Mouse (Mus musculus) neural tube, embryonic 12.5 days (tissue): ENCODE results near the gene Jpt1. TPM values are rescaled to one million over a fixed set of nuclear protein-coding genes. Genes with fewer than 3 reads are reported as not detected.

Source experiments
- ATAC-seq: fragments of 200-750 bp; cut with Nextera tagmentation; 2 replicates; pipeline ENCODE4 v1.8.0; 2017; ENCODE audit warnings: low read depth, mild to moderate bottlenecking, moderate TSS enrichment, moderate library complexity; ENCODE audit not compliant: low FRiP score
- H3K27ac ChIP-seq: fragments of 300-500 bp; sonication (generic); 2 replicates; pipeline ENCODE4 v1.5.1; 2016
- H3K27me3 ChIP-seq: fragments of 300-500 bp; sonication (generic); replicated peaks from 2 replicates; pipeline ENCODE4 v1.6.1; 2016; ENCODE audit warnings: mild to moderate bottlenecking
- H3K36me3 ChIP-seq: fragments of 300-500 bp; sonication (generic); 2 replicates; pipeline ENCODE4 v1.6.1; 2016; ENCODE audit warnings: mild to moderate bottlenecking
- H3K4me1 ChIP-seq: fragments of 300-500 bp; sonication (generic); 2 replicates; pipeline ENCODE4 v1.6.1; 2016
- H3K4me2 ChIP-seq: fragments of 300-500 bp; sonication (generic); replicated peaks from 2 replicates; pipeline ENCODE4 v1.6.1; 2016; ENCODE audit warnings: mild to moderate bottlenecking
- H3K4me3 ChIP-seq: fragments of 300-500 bp; sonication (generic); 2 replicates; pipeline ENCODE4 v1.5.1; 2016
- H3K9ac ChIP-seq: fragments of 300-500 bp; sonication (generic); 2 replicates; pipeline ENCODE4 v1.6.1; 2016; ENCODE audit warnings: mild to moderate bottlenecking
- H3K9me3 ChIP-seq: fragments of 300-500 bp; sonication (generic); 2 replicates; pipeline ENCODE4 v1.6.1; 2016; ENCODE audit warnings: mild to moderate bottlenecking
- WGBS: fragments of 180-500 bp; shearing (Covaris S2); methylation state at CpG from one replicate; pipeline ENCODE4 v1.1.7; 2016; 5-methylcytosine and 5-hydroxymethylcytosine counted together
- polyA plus RNA-seq: library from polyadenylated mRNA; unstranded; fragments of >200 nt; fragmentation: Nextera tagmentation; extraction: Ambion mirVana; gene quantifications from 2 replicates; pipeline ENCODE4 v1.2.1, GENCODE M21; 2016

The Jpt1 gene
- polyA plus RNA-seq, 1 experiment from 2014 or later = 999 TPM

DNA sequence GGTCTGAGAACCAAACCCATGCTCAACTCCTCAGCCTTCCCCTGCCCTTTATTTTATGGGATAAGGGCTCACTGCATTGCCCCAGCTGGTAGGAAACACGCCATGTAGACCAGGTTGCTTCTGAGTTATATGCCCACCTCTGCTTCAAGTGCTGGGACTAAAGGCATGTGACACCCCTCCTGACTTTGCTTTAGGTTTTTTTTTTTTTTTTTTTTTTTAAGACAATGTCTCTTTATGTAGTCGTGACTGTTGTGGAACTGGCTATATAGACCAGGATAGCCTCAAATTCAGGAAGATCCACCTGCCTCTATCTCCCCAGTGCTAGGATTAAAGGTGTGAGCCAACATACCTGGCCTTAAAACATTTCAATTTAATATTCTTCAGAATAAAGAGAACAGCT lies 8.5 kb upstream of the Jpt1 start:
- Histone ChIP-seq H3K9ac (no peak overlapping the region), H3K4me3 (no peak overlapping the region), H3K36me3 (peaks cover 44% of the 10 kb centered on the region), H3K27me3 (no peaks in the 10 kb centered on the region), H3K27ac (no peak overlapping the region), H3K9me3 (no peaks in the 10 kb centered on the region), H3K4me1 (no peaks in the 10 kb centered on the region), H3K4me2 (no peak overlapping the region)
- no peak for ATAC-seq
- 70% methylated on average over 2 of the region's 2 CpGs for WGBS

DNA sequence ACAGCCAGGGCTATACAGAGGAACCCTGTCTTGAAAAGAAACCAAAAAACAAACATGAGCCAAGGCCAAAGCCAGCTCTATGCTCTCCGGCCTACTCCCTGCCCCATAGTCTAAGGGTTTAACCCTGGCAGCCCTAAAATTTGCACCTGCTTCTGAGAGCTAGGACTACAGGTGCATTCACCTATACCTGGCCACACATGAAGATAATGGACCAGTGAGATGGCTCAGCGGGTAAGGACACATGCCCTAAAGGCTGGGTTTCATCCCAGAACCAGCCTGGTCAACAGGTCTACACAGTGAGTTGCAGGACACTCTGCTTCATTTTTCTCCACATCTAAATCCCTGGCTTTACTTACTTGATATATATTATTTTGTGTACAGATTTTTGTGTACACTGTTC lies 8.1 kb upstream of the Jpt1 start:
- no peaks in the 10 kb centered on the region for H3K9me3 ChIP-seq
- no peaks in the 10 kb centered on the region for H3K4me1 ChIP-seq
- H3K27me3 ChIP-seq = no peaks in the 10 kb centered on the region
- no peak for ATAC-seq
- no peak overlapping the region for H3K27ac ChIP-seq
- H3K36me3 ChIP-seq = peaks cover 40% of the 10 kb centered on the region
- no peak overlapping the region for H3K9ac ChIP-seq
- 85% methylated on average over 2 of the region's 2 CpGs for WGBS
- H3K4me3 ChIP-seq = no peak overlapping the region
- no peak overlapping the region for H3K4me2 ChIP-seq

DNA sequence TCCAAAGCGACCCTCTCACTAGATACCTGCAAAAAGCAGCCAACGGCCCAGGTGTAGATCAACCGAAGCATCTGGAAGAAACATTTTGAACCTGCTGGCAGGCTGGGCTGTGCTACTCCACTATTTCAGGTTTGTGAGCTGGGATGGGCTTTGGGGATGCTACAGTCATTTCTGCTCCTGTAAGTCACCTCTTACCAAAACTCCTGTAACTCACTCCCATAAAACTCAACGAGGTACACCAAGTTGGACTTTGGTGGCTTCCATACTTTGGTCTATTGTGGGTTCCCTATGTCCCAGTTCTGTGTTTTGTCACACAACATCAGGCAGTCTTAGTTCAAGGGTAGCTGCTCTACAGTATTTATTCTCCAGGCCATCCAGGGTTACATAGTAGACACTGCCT lies 6.9 kb upstream of the Jpt1 start:
- no peaks in the 10 kb centered on the region for H3K27me3 ChIP-seq
- H3K4me3 ChIP-seq = no peak overlapping the region
- no peak for ATAC-seq
- peaks cover 29% of the 10 kb centered on the region for H3K36me3 ChIP-seq
- H3K27ac ChIP-seq = no peak overlapping the region
- no peaks in the 10 kb centered on the region for H3K9me3 ChIP-seq
- 83% methylated on average over 4 of the region's 4 CpGs for WGBS
- no peaks in the 10 kb centered on the region for H3K4me1 ChIP-seq
- H3K9ac ChIP-seq = no peak overlapping the region
- H3K4me2 ChIP-seq = no peak overlapping the region

DNA sequence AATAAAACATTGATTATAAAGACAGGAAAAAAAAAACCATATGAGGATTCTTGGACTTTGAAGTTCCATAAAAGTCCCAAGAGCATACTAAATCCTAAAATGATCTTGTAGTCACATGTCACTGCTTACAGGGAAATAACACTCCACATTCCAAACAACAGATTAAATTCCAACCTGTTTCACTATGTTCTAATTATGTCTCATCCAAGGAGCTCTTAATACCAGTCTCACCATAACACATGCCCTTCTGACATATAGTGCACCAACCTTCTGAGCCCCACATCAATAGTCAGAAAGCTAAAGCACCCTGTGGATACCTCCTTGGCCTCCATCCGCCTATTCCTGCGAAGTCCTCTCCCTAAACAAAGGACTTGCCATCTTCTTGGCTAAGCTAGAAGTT lies 6.0 kb upstream of the Jpt1 start:
- Histone ChIP-seq H3K27ac (no peak overlapping the region), H3K9ac (no peak overlapping the region), H3K9me3 (no peaks in the 10 kb centered on the region), H3K4me2 (no peak overlapping the region), H3K4me1 (no peaks in the 10 kb centered on the region), H3K36me3 (peaks cover 22% of the 10 kb centered on the region), H3K27me3 (no peaks in the 10 kb centered on the region), H3K4me3 (no peak overlapping the region)
- 79% methylated on average over 2 of the region's 2 CpGs for WGBS
- ATAC-seq = no peak

DNA sequence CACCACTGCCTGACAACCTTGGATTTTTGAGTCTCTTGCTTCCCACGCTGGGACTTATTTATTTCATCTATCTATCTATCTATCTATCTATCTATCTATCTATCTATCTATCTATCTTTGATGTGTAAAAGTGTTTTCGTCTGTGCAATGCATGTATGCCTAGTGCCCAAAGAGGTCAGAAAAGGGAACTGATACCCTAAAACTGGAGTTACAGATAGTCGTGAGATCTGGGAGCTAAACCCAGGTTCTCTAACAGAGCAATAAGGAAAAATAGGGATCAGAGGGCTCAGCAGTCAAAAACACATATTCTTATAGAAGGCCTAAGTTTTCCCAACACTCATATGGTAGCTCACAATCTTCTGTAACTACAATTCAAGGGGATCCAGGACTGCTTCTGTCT lies 5.4 kb upstream of the Jpt1 start:
- H3K9ac ChIP-seq = no peak overlapping the region
- no peak overlapping the region for H3K4me2 ChIP-seq
- H3K4me1 ChIP-seq = no peaks in the 10 kb centered on the region
- WGBS = 92% methylated on average over 3 of the region's 3 CpGs
- no peak for ATAC-seq
- no peak overlapping the region for H3K27ac ChIP-seq
- peaks cover 16% of the 10 kb centered on the region for H3K36me3 ChIP-seq
- no peak overlapping the region for H3K4me3 ChIP-seq
- no peaks in the 10 kb centered on the region for H3K27me3 ChIP-seq
- no peaks in the 10 kb centered on the region for H3K9me3 ChIP-seq

DNA sequence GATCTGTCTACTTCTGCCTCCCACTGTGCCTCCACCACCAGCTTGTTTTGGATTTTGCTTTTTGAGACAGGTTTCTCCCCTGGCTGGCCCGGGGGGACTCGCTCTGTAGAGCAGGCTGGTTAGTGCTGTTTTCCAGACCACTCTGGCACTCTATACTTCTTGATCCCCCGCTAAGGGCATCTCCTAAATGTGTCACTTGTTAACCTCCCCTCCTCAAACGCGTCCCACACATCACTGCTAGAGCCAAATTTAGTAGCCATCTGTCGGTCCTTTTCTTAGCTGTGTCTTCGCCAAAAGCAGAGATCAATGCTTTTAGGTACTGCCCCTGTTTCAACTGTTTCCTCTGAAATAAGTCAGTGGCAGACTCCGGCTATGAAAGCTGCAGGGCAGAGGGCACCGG lies 4.5 kb upstream of the Jpt1 start:
- no peaks in the 10 kb centered on the region for H3K27me3 ChIP-seq

DNA sequence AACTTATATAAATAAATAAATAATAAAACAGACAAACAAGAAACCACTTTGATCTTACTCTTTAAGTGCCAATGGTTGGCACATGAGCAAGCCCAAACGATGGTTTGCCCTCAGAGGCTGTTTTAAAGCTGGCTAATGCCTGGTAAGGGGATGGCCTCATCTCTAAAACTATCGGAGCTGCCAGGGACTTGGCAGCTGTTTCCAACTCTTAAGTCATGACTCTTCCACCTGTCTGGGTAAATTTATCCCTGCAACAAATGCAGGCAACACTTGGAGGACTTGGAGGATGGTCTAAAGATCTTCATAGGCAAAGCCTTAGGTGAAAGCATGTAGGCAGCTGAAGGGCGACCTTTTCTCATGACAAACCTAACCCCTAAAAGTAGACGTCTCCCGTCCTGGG lies 2.8 kb upstream of the Jpt1 start:
- Histone ChIP-seq H3K36me3 (peaks cover under 1% of the 10 kb centered on the region; the same call in 1 of the 2 replicates), H3K9me3 (no peaks in the 10 kb centered on the region), H3K4me1 (peaks cover 10% of the 10 kb centered on the region), H3K27me3 (no peaks in the 10 kb centered on the region), H3K9ac (no peak overlapping the region), H3K4me3 (no peak overlapping the region), H3K4me2 (no peak overlapping the region), H3K27ac (no peak overlapping the region)
- ATAC-seq = no peak
- WGBS = 85% methylated on average over 5 of the region's 5 CpGs

More for the DNA sequence above, 4.5 kb upstream of the Jpt1 start:
- no peak for ATAC-seq
- no peak overlapping the region for H3K4me3 ChIP-seq
- H3K9me3 ChIP-seq = no peaks in the 10 kb centered on the region
- no peak overlapping the region for H3K9ac ChIP-seq
- H3K36me3 ChIP-seq = peaks cover 10% of the 10 kb centered on the region
- 74% methylated on average over 9 of the region's 9 CpGs for whole genome bisulfite sequencing
- no peak overlapping the region for H3K27ac ChIP-seq
- H3K4me1 ChIP-seq = no peaks in the 10 kb centered on the region
- H3K4me2 ChIP-seq = no peak overlapping the region

DNA sequence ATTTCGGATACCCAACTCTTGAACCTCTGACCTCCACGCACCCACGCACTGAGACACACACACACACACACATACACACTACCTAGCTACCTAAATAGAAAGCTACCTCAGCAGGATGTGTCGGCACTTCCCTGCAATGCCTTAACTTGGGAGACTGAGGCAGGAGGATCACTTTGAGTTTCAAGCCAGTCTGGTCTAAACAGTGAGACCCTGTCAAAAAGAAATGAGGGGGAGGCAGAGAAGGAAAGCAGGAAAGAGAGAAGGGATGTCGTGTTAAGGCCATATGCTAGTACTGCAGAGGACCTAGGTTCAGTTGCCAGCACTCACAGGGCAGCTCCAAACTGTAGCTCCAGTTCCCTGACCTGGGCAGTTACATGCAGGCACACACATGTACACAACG lies 834 bp upstream of the Jpt1 start:
- no peaks in the 10 kb centered on the region for H3K36me3 ChIP-seq
- ATAC-seq = no peak
- H3K27me3 ChIP-seq = no peaks in the 10 kb centered on the region
- WGBS = 79% methylated on average over 6 of the region's 6 CpGs
- H3K4me2 ChIP-seq = no peak overlapping the region; the same call in 1 of the 2 replicates
- no peaks in the 10 kb centered on the region for H3K9me3 ChIP-seq
- H3K9ac ChIP-seq = no peak overlapping the region
- peaks cover 29% of the 10 kb centered on the region for H3K4me1 ChIP-seq
- no peak overlapping the region for H3K4me3 ChIP-seq
- H3K27ac ChIP-seq = no peak overlapping the region

DNA sequence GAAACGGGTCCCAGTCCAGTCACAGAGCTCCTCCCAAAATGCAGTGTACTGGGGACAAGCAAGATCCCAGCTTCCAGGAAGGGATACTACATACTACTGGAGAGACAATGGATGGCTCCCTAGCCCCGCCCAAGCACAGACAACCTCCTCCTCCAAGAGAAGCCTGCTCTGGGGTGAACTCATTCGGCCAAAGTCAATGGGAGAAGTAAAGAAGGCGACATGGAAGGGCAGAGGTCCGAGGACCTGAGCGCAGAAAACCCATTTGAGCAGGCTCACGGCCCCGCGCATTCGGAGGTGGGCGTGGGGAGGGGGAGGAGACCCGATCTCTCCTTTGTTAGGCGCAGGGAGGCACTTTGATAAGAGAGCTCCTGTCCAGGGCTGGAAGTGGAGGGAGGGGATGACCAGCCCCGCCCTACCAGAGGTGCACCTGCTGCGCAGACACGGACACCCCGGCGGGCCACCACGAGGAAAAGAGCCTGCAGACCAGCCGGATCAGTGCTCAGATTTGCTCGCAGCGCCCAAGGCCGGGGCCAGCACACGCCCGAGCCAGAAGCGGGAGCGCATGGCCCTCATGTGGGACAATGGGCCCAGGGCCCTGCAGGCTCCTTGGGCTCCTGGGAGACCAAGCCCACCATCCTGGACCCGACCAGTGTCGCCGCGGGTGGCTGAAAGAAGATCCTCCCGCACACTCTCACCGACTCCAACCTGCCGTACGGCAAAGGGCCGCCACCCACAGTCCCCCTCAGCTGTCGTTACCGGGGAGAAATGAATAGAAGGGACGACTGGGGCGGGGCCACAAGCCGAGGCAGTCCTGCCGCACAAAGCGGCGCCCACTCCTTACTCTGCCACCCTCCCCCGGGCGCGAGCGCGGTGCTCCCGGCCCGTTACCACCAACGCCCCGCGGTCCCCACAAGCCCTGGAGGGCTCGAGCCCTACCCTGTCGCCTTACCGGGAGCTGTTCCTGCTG lies 633 bp downstream of the Jpt1 start:
- peak overlapping the region; percentile 95 for H3K4me3 ChIP-seq
- H3K4me1 ChIP-seq = peaks cover 38% of the 10 kb centered on the region
- peak; percentile 78 for ATAC-seq
- H3K4me2 ChIP-seq = peak overlapping the region; percentile 90
- peak overlapping the region; percentile 58 for H3K27ac ChIP-seq
- H3K27me3 ChIP-seq = no peaks in the 10 kb centered on the region
- H3K9ac ChIP-seq = peak overlapping the region; percentile 99
- no peaks in the 10 kb centered on the region for H3K9me3 ChIP-seq
- WGBS = under 1% methylated on average over 57 of the region's 57 CpGs
- peaks cover 4% of the 10 kb centered on the region for H3K36me3 ChIP-seq

DNA sequence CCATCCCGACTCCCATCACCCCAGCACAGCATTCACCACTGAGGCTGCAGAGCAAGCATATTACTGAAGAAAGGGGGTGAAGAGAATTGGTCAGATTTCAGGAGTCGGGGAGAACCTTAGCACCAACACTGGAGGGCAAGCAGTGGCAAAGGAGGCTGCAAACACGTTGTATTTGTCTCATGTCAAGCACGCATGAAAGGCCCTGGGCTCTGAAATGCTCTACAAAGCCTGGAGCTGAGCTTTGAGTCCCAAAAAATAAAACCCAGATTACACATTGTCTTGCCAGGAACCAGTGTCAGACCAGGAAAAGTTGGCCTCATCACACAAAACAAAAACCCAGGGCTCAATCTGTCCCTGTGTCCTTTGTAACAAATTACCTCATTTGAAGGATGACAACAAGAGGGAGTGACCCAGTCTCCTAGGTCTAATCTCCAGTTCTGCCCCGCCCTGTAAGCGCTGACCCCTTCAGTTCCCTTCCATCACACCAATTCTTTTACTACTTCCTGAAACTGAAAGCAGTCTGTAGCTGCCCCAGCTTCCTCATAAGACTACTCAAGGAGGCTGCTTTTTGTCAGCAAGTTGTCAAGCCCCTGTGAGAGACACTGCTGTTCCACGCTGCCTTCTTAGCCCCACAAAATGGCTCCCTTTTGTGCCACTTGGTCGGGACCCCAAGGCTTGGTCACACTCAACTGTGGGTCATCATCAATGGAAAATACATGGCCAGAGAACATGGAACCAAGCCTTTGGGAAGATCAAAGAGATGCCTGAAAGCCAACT lies 1.6 kb downstream of the Jpt1 start:
- H3K4me1 ChIP-seq = peaks cover 44% of the 10 kb centered on the region
- WGBS = 21% methylated on average over 8 of the region's 8 CpGs
- peak overlapping the region; percentile 90 for H3K4me2 ChIP-seq
- H3K36me3 ChIP-seq = peaks cover 4% of the 10 kb centered on the region
- no peaks in the 10 kb centered on the region for H3K27me3 ChIP-seq
- H3K27ac ChIP-seq = 0 out of 2 replicates have a peak overlapping the region, but pooled peaks have one; percentile 37
- peak overlapping the region; percentile 95 for H3K4me3 ChIP-seq
- no peak for ATAC-seq
- no peaks in the 10 kb centered on the region for H3K9me3 ChIP-seq
- H3K9ac ChIP-seq = peak overlapping the region; percentile 99

DNA sequence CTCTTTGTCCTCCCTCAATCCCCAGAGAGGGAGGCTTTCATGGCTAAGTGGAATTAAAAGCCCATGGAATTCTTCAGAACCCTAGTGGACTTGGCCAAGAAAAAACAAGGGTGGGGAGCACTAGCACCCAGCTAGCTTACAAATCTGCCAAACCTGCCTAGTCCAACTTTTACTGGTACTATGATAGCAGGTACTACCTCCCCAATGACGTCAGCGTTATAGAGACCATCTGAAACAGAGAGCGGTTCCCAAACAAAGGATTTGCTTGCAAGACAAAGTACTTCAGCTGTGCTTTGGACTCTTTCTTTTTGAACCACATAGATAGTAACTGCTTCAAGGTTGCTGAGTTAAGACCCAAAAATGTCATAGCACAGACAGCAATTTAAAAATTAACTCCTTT lies 2.2 kb downstream of the Jpt1 start:
- Histone ChIP-seq H3K4me2 (peak overlapping the region; percentile 90), H3K27me3 (no peaks in the 10 kb centered on the region), H3K4me1 (peaks cover 50% of the 10 kb centered on the region), H3K27ac (no peak overlapping the region), H3K36me3 (peaks cover 4% of the 10 kb centered on the region), H3K9me3 (no peaks in the 10 kb centered on the region), H3K4me3 (peak overlapping the region; percentile 95), H3K9ac (peak overlapping the region; percentile 99)
- 41% methylated on average over 3 of the region's 3 CpGs for WGBS
- ATAC-seq = no peak

DNA sequence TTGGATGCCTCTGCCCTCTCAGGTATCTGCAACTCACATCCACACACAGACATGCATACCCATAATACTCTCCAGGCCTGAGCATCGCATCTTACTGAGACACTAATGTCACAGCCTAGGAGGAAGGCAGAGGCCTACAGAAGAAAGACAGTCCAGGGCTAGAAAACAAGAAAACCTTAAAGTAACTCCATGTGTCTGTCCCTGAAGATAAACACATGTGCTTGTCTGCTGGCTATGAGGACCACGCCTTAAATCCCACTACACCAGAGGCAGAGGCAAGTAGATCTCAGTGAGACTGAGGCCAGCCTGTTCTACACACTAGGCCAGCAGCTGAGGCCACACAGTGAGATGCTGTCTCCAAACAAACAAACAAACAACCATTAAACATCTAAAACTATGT lies 3.1 kb downstream of the Jpt1 start:
- no peak overlapping the region for H3K27ac ChIP-seq
- WGBS = 81% methylated on average over 2 of the region's 2 CpGs

More for the DNA sequence above, 3.1 kb downstream of the Jpt1 start:
- H3K36me3 ChIP-seq = peaks cover 4% of the 10 kb centered on the region
- H3K4me1 ChIP-seq = peaks cover 52% of the 10 kb centered on the region
- peak overlapping the region; percentile 90 for H3K4me2 ChIP-seq
- no peaks in the 10 kb centered on the region for H3K9me3 ChIP-seq
- no peaks in the 10 kb centered on the region for H3K27me3 ChIP-seq
- H3K4me3 ChIP-seq = peak overlapping the region; percentile 95
- peak overlapping the region; percentile 99 for H3K9ac ChIP-seq
- no peak for ATAC-seq
